Mouse (Mus musculus) liver, embryonic 15.5 days (tissue): ENCODE results near the gene Upf1. TPM values are rescaled to one million over a fixed set of nuclear protein-coding genes. Genes with fewer than 3 reads are reported as not detected.
A peak's percentile ranks its signal among the peaks of the same experiment; 100 is the strongest.

Experiments
- ATAC-seq: fragments of 200-750 bp; cut with Nextera tagmentation; 2 replicates; pipeline ENCODE4 v1.8.0; 2017; ENCODE audit warnings: moderate number of reproducible peaks, mild to moderate bottlenecking, moderate library complexity; ENCODE audit not compliant: insufficient read depth
- H3K27ac ChIP-seq: fragments of 300-500 bp; sonication (generic); replicated peaks from 2 replicates; pipeline ENCODE4 v1.5.1; 2015; ENCODE audit warnings: mild to moderate bottlenecking, inconsistent platforms
- H3K27me3 ChIP-seq: fragments of 300-500 bp; sonication (generic); 2 replicates; pipeline ENCODE4 v1.6.1; 2015; ENCODE audit warnings: mild to moderate bottlenecking, inconsistent platforms
- H3K36me3 ChIP-seq: fragments of 300-500 bp; sonication (generic); replicated peaks from 2 replicates; pipeline ENCODE4 v1.6.1; 2015; ENCODE audit warnings: moderate library complexity, mild to moderate bottlenecking, inconsistent platforms
- H3K4me1 ChIP-seq: fragments of 300-500 bp; sonication (generic); replicated peaks from 2 replicates; pipeline ENCODE4 v1.6.1; 2015; ENCODE audit warnings: inconsistent platforms
- H3K4me2 ChIP-seq: fragments of 300-500 bp; sonication (generic); 2 replicates; pipeline ENCODE4 v1.6.1; 2015; ENCODE audit warnings: moderate library complexity, mild to moderate bottlenecking, inconsistent platforms
- H3K4me3 ChIP-seq: fragments of 300-500 bp; sonication (generic); replicated peaks from 2 replicates; pipeline ENCODE4 v1.5.1; 2015; ENCODE audit warnings: mild to moderate bottlenecking, inconsistent platforms
- H3K9ac ChIP-seq: fragments of 300-500 bp; sonication (generic); 2 replicates; pipeline ENCODE4 v1.6.1; 2015; ENCODE audit warnings: moderate library complexity, mild to moderate bottlenecking, inconsistent platforms
- H3K9me3 ChIP-seq: fragments of 300-500 bp; sonication (generic); replicated peaks from 2 replicates; pipeline ENCODE4 v1.6.1; 2016; ENCODE audit warnings: inconsistent platforms
- WGBS: fragments of 180-500 bp; shearing (Covaris S2); methylation state at CpG from one replicate; pipeline ENCODE4 v1.1.7; 2015; ENCODE audit warnings: mixed read lengths; ENCODE audit not compliant: insufficient replicate concordance; 5-methylcytosine and 5-hydroxymethylcytosine counted together
- polyA plus RNA-seq: library from polyadenylated mRNA; unstranded; fragments of >200 nt; fragmentation: Nextera tagmentation; extraction: Ambion mirVana; gene quantifications from 2 replicates; pipeline ENCODE4 v1.2.1, GENCODE M21; 2015

Upf1 gene
- polyA plus RNA-seq, 1 experiment from 2014 or later, result 9.7 TPM

DNA sequence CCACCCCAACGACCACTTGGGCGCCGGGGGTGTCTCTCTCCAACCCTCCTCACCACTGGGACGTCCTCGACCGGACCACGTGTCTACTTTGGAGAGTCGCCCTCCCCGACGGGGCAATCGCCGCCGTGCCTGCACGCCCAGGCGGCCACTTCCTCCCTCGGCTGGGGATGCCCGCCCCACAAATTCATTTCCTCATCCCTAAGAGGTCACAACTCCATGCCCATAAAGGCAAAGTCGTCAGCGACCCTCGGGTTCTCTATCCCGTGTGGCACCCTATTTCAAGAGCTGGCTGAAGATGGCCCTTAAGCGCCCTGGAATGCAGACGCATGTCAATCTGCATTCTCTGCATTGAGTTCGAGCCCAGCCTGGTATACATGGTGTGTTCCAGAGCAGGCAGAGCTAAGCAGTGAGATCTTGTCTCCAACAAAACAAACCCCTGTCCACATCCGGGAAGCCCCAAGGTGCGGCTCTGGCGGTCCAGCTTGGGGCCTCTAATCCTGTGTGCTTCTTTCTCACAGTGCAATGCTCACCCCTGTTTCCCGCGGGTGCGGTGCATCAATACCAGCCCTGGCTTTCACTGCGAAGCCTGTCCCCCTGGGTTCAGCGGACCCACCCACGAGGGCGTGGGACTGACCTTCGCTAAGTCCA, 22.3 kb upstream of the Upf1 start:
- Histone ChIP-seq H3K4me2 (peak overlapping the region; percentile 66), H3K9ac (no peak overlapping the region), H3K27ac (no peak overlapping the region), H3K36me3 (no peaks in the 10 kb centered on the region), H3K27me3 (peaks cover 100% of the 10 kb centered on the region), H3K4me1 (peaks cover 42% of the 10 kb centered on the region), H3K9me3 (no peaks in the 10 kb centered on the region), H3K4me3 (peak overlapping the region; percentile 47)
- 6% methylated on average over 35 of the region's 35 CpGs for WGBS
- ATAC-seq, result no peak

DNA sequence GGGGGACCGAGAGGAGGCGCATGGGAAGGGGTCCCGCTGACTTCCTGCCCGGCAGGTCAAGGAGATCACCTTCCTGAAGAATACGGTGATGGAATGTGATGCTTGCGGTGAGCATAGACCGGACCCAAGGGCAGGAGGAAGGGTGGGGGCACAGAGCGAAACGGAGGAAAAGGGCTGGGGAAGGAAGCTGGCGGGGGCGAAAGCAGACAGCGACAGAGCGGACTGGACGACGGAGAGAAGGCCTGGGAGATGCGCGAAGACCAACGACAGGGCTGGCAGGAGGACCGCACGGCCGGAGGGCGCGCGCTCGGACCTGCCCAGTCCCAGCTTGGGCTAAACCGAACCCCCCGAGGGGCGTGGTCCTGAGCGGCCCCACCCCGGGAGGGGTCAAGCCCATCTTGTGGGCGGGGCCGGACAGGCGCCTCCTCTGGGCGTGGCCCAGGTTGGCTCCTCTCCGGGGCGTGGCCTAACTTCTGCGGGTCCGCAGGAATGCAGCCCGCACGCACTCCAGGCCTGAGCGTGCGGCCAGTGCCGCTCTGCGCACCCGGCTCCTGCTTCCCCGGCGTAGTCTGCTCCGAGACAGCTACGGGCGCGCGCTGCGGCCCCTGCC, 21.3 kb upstream of the Upf1 start:
- H3K9ac ChIP-seq, result no peak overlapping the region
- under 1% methylated on average over 53 of the region's 53 CpGs for WGBS
- ATAC-seq, result peak; percentile 57
- H3K27me3 ChIP-seq, result peaks cover 98% of the 10 kb centered on the region
- peaks cover 42% of the 10 kb centered on the region for H3K4me1 ChIP-seq
- peak overlapping the region; percentile 47 for H3K4me3 ChIP-seq
- no peak overlapping the region for H3K27ac ChIP-seq
- peak overlapping the region; percentile 66 for H3K4me2 ChIP-seq
- no peaks in the 10 kb centered on the region for H3K36me3 ChIP-seq
- H3K9me3 ChIP-seq, result no peaks in the 10 kb centered on the region

DNA sequence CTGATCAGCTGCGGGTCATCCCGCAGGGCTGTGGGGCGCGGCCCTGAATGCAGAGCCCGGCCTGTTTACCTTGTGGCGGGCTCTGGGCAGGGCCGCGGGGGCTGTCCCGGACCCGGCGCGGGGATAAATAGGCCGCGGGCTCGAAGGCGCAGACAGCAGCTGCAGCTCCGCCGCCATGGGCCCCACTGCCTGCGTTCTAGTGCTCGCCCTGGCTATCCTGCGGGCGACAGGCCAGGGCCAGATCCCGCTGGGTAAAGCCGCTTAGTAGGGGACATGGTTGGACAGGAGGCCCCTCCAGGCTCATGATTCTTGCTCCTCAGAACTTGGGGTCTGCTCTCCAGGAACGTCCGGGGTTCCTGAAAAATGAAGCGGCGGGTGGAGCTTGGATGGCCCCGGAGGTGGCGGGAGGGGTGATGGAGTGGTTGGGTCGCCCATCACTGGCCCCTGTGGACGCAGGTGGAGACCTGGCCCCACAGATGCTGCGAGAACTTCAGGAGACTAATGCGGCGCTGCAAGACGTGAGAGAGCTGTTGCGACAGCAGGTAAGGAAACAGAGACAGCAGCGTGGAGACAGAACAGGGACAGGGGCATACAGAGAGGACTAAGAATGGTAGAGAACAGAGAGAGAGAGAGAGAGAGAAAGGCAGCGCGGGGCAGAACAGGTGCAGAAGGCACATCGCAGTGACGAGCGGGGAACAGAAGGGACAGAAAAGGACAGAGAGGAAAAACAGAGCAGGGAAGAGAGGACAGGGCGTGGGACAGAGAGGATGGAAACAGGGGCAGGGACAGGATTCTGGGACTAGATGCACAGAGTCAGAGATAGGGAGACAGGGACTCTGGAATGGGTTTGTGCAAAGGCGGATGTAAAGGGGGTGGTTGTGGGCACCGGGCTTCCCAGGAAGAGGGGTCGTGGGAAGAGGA, 20.6 kb upstream of the Upf1 start, which contains the start of gene Comp:
TSS of gene Comp (plus strand) at position 162 of the 921 bp plus-strand sequence.
- peaks cover 42% of the 10 kb centered on the region for H3K4me1 ChIP-seq
- H3K36me3 ChIP-seq, result no peaks in the 10 kb centered on the region
- peak within 1 kb of the TSS; percentile 47 for H3K4me3 ChIP-seq
- no peaks in the 10 kb centered on the region for H3K9me3 ChIP-seq
- H3K4me2 ChIP-seq, result peak within 1 kb of the TSS; percentile 66
- H3K9ac ChIP-seq, result no peak within 1 kb of the TSS
- H3K27ac ChIP-seq, result no peak within 1 kb of the TSS
- ATAC-seq, result no peak
- WGBS, result 5% methylated on average over 47 of the region's 47 CpGs
- H3K27me3 ChIP-seq, result peaks cover 96% of the 10 kb centered on the region

GRCm38 (mm10) chr8:70371951-70372350, 18.9 kb upstream of the Upf1 start:
- no peak for ATAC-seq
- H3K36me3 ChIP-seq, result no peaks in the 10 kb centered on the region
- no peak overlapping the region for H3K27ac ChIP-seq
- H3K4me1 ChIP-seq, result peaks cover 42% of the 10 kb centered on the region
- no peak overlapping the region for H3K4me3 ChIP-seq
- H3K27me3 ChIP-seq, result peaks cover 83% of the 10 kb centered on the region
- WGBS, result 30% methylated on average over 6 of the region's 6 CpGs
- no peaks in the 10 kb centered on the region for H3K9me3 ChIP-seq
- no peak overlapping the region for H3K9ac ChIP-seq
- no peak overlapping the region for H3K4me2 ChIP-seq

GRCm38 (mm10) chr8:70370476-70370875, 17.4 kb upstream of the Upf1 start:
- 72% methylated on average over 7 of the region's 7 CpGs for WGBS
- Histone ChIP-seq H3K4me2 (no peak overlapping the region), H3K4me3 (no peak overlapping the region), H3K4me1 (peaks cover 40% of the 10 kb centered on the region), H3K9ac (no peak overlapping the region), H3K27ac (no peak overlapping the region), H3K9me3 (no peaks in the 10 kb centered on the region), H3K27me3 (peaks cover 68% of the 10 kb centered on the region), H3K36me3 (no peaks in the 10 kb centered on the region)
- ATAC-seq, result no peak

DNA sequence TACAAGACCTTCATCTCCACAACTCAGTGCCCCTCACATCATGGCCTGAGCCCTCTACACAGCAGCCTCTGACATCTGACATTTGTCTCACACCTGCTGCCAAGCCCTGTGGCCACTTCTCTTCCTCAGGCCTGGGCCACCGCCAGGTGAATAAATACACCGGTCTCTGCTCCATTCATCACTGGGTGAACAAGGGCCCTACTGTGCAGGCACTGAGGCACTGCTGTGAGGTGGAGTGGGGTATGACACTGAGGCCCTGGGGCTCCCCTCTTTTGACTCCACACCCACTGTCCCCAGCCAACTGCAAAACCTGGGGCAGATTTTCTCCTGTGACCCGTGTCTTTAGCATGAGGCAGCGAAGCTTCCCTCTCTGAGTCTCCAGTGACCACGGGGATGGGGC, 13.5 kb upstream of the Upf1 start:
- Histone ChIP-seq H3K9me3 (no peaks in the 10 kb centered on the region), H3K4me1 (peaks cover 18% of the 10 kb centered on the region), H3K27me3 (peaks cover 32% of the 10 kb centered on the region), H3K4me3 (no peak overlapping the region), H3K4me2 (no peak overlapping the region), H3K27ac (no peak overlapping the region), H3K36me3 (no peaks in the 10 kb centered on the region), H3K9ac (no peak overlapping the region)
- no peak for ATAC-seq
- WGBS, result 59% methylated on average over 5 of the region's 5 CpGs

GRCm38 (mm10) chr8:70364066-70364465, 11.0 kb upstream of the Upf1 start:
- Histone ChIP-seq H3K27me3 (peaks cover 10% of the 10 kb centered on the region), H3K9me3 (no peaks in the 10 kb centered on the region), H3K4me3 (no peak overlapping the region), H3K4me2 (no peak overlapping the region), H3K4me1 (peaks cover 18% of the 10 kb centered on the region), H3K27ac (peak overlapping the region; percentile 61), H3K36me3 (no peaks in the 10 kb centered on the region), H3K9ac (no peak overlapping the region)
- 40% methylated on average over 5 of the region's 5 CpGs for WGBS
- ATAC-seq, result peak; percentile 76

- WGBS, result 68% methylated on average over 10 of the region's 10 CpGs
- Histone ChIP-seq H3K4me1 (peaks cover 35% of the 10 kb centered on the region), H3K27me3 (0 out of 2 replicates have a peak, but pooled peaks cover 3% of the 10 kb centered on the region)
Observed at GRCm38 (mm10) chr8:70361484-70362032, 8.5 kb upstream of the Upf1 start.

GRCm38 (mm10) chr8:70360769-70361168, 7.7 kb upstream of the Upf1 start:
- H3K4me3 ChIP-seq, result no peak overlapping the region
- no peaks in the 10 kb centered on the region for H3K9me3 ChIP-seq
- H3K27me3 ChIP-seq, result 0 out of 2 replicates have a peak, but pooled peaks cover 3% of the 10 kb centered on the region
- H3K36me3 ChIP-seq, result no peaks in the 10 kb centered on the region
- H3K4me1 ChIP-seq, result peaks cover 37% of the 10 kb centered on the region
- no peak overlapping the region for H3K4me2 ChIP-seq
- no peak overlapping the region for H3K27ac ChIP-seq
- WGBS, result 43% methylated on average over 4 of the region's 4 CpGs
- H3K9ac ChIP-seq, result no peak overlapping the region
- no peak for ATAC-seq

More at GRCm38 (mm10) chr8:70361484-70362032, 8.5 kb upstream of the Upf1 start:
- no peak for ATAC-seq
- no peak overlapping the region for H3K4me3 ChIP-seq
- H3K9me3 ChIP-seq, result no peaks in the 10 kb centered on the region
- H3K36me3 ChIP-seq, result no peaks in the 10 kb centered on the region
- no peak overlapping the region for H3K27ac ChIP-seq
- no peak overlapping the region for H3K4me2 ChIP-seq
- no peak overlapping the region for H3K9ac ChIP-seq

DNA sequence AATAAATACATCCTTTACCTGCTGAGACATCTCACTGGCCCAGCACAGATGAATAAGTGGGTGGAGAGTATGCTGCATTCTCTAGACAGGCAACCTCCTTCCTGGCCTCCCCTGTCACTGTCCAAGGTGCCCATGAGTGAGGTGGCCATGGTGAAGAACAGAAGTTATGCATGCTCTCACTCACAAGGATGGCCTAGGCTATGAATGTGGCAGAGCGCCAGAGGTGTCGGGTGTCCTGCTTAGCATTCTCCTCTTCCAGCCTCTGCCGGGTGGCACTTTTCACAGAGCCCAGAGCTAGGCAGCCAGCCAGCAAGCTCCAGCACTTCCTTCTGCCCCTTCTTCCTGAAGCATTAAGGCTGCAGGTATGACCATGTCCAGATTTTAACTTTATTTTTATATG, 6.3 kb upstream of the Upf1 start:
- H3K27me3 ChIP-seq, result 0 out of 2 replicates have a peak, but pooled peaks cover 3% of the 10 kb centered on the region
- WGBS, result 84% methylated on average over 3 of the region's 3 CpGs
- H3K4me3 ChIP-seq, result no peak overlapping the region
- no peak overlapping the region for H3K27ac ChIP-seq
- H3K9ac ChIP-seq, result no peak overlapping the region
- H3K9me3 ChIP-seq, result no peaks in the 10 kb centered on the region
- ATAC-seq, result no peak
- no peaks in the 10 kb centered on the region for H3K36me3 ChIP-seq
- peaks cover 50% of the 10 kb centered on the region for H3K4me1 ChIP-seq
- H3K4me2 ChIP-seq, result no peak overlapping the region
